Mouse (Mus musculus) liver, embryonic 13.5 days (tissue): ENCODE results near the gene Ercc2. TPM values are rescaled to one million over a fixed set of nuclear protein-coding genes. Genes with fewer than 3 reads are reported as not detected.
A peak's percentile ranks its signal among the peaks of the same experiment; 100 is the strongest.

Experiments used
- ATAC-seq: fragments of 200-750 bp; cut with Nextera tagmentation; 2 replicates; pipeline ENCODE4 v1.8.0; 2017; ENCODE audit warnings: low read depth, mild to moderate bottlenecking, moderate number of reproducible peaks, moderate library complexity
- DNase-seq: peaks from one replicate; pipeline ENCODE4 v3.0.0; 2022
- H3K27ac ChIP-seq: fragments of 300-500 bp; sonication (generic); 2 replicates; pipeline ENCODE4 v1.5.1; 2015; ENCODE audit warnings: moderate library complexity, mild to moderate bottlenecking, inconsistent platforms
- H3K27me3 ChIP-seq: fragments of 300-500 bp; sonication (generic); 2 replicates; pipeline ENCODE4 v1.6.1; 2015; ENCODE audit warnings: mild to moderate bottlenecking, inconsistent platforms
- H3K36me3 ChIP-seq: fragments of 300-500 bp; sonication (generic); 2 replicates; pipeline ENCODE4 v1.6.1; 2015; ENCODE audit warnings: mild to moderate bottlenecking, inconsistent platforms
- H3K4me1 ChIP-seq: fragments of 300-500 bp; sonication (generic); replicated peaks from 2 replicates; pipeline ENCODE4 v1.6.1; 2015; ENCODE audit warnings: inconsistent platforms
- H3K4me2 ChIP-seq: fragments of 300-500 bp; sonication (generic); 2 replicates; pipeline ENCODE4 v1.6.1; 2015; ENCODE audit warnings: inconsistent platforms, mild to moderate bottlenecking, moderate library complexity
- H3K4me3 ChIP-seq: fragments of 300-500 bp; sonication (generic); replicated peaks from 2 replicates; pipeline ENCODE4 v1.5.1; 2015; ENCODE audit warnings: mild to moderate bottlenecking, inconsistent platforms
- H3K9ac ChIP-seq: fragments of 300-500 bp; sonication (generic); 2 replicates; pipeline ENCODE4 v1.6.1; 2015; ENCODE audit warnings: mild to moderate bottlenecking, inconsistent platforms
- H3K9me3 ChIP-seq: fragments of 300-500 bp; sonication (generic); replicated peaks from 2 replicates; pipeline ENCODE4 v1.6.1; 2016; ENCODE audit warnings: inconsistent platforms
- WGBS: fragments of 180-500 bp; shearing (Covaris S2); methylation state at CpG from one replicate; pipeline ENCODE4 v1.1.7; 2015; ENCODE audit not compliant: insufficient replicate concordance; 5-methylcytosine and 5-hydroxymethylcytosine counted together
- polyA plus RNA-seq: library from polyadenylated mRNA; unstranded; fragments of >200 nt; fragmentation: Nextera tagmentation; extraction: Ambion mirVana; gene quantifications from 2 replicates; pipeline ENCODE4 v1.2.1, GENCODE M21; 2015

Ercc2 gene
- polyA plus RNA-seq, 1 experiment from 2014 or later: 8.6 TPM

GRCm38 (mm10) chr7:19344237-19344847 is 37.5 kb upstream of the Ercc2 start, which contains the start of gene Ercc1:
Gene Ercc1 (plus strand): TSS chr7:19344778.
- H3K27me3 ChIP-seq: peaks cover 46% of the 10 kb centered on the region
- ATAC-seq: no peak

GRCm38 (mm10) chr7:19344938-19345471 is 36.8 kb upstream of the Ercc2 start:
- ATAC-seq (peak; percentile 93), DNase-seq (peak; percentile 97)
- H3K4me3 ChIP-seq: peak overlapping the region; percentile 70
- no peaks in the 10 kb centered on the region for H3K9me3 ChIP-seq
- under 1% methylated on average over 31 of the region's 31 CpGs for WGBS
- H3K36me3 ChIP-seq: peaks cover 14% of the 10 kb centered on the region
- peaks cover 39% of the 10 kb centered on the region for H3K27me3 ChIP-seq
- peaks cover 44% of the 10 kb centered on the region for H3K4me1 ChIP-seq
- H3K27ac ChIP-seq: peak overlapping the region; percentile 70; the same call in 1 of the 2 replicates
- peak overlapping the region; percentile 67 for H3K9ac ChIP-seq
- peak overlapping the region; percentile 85 for H3K4me2 ChIP-seq

More at GRCm38 (mm10) chr7:19344237-19344847, 37.5 kb upstream of the Ercc2 start, which contains the start of gene Ercc1:
- no peak for DNase-seq
- peak within 1 kb of the TSS; percentile 67 for H3K9ac ChIP-seq
- H3K36me3 ChIP-seq: peaks cover 9% of the 10 kb centered on the region
- H3K27ac ChIP-seq: peak within 1 kb of the TSS; percentile 70; the same call in 1 of the 2 replicates
- H3K9me3 ChIP-seq: no peaks in the 10 kb centered on the region
- H3K4me2 ChIP-seq: peak within 1 kb of the TSS; percentile 85
- WGBS: 18% methylated on average over 12 of the region's 12 CpGs
- H3K4me1 ChIP-seq: peaks cover 42% of the 10 kb centered on the region
- peak within 1 kb of the TSS; percentile 70 for H3K4me3 ChIP-seq

- no peak for ATAC-seq
- Histone ChIP-seq H3K27ac (no peak overlapping the region), H3K4me3 (no peak overlapping the region)
These were observed 32.5 kb upstream of the Ercc2 start for GRCm38 (mm10) chr7:19349188-19349915.

GRCm38 (mm10) chr7:19350221-19350620 is 31.6 kb upstream of the Ercc2 start:
- Histone ChIP-seq H3K4me1 (peaks cover 16% of the 10 kb centered on the region), H3K27me3 (no peaks in the 10 kb centered on the region), H3K27ac (no peak overlapping the region), H3K4me3 (no peak overlapping the region), H3K9ac (no peak overlapping the region), H3K4me2 (no peak overlapping the region), H3K9me3 (no peaks in the 10 kb centered on the region), H3K36me3 (peaks cover 44% of the 10 kb centered on the region)
- ATAC-seq (no peak), DNase-seq (no peak)
- WGBS: 85% methylated on average over 8 of the region's 8 CpGs

More at GRCm38 (mm10) chr7:19349188-19349915, 32.5 kb upstream of the Ercc2 start:
- Histone ChIP-seq H3K27me3 (no peaks in the 10 kb centered on the region; the same call in 1 of the 2 replicates), H3K9ac (no peak overlapping the region), H3K4me2 (no peak overlapping the region), H3K9me3 (no peaks in the 10 kb centered on the region), H3K36me3 (peaks cover 37% of the 10 kb centered on the region), H3K4me1 (peaks cover 23% of the 10 kb centered on the region)
- DNase-seq: no peak
- WGBS: 67% methylated on average over 13 of the region's 13 CpGs

DNA sequence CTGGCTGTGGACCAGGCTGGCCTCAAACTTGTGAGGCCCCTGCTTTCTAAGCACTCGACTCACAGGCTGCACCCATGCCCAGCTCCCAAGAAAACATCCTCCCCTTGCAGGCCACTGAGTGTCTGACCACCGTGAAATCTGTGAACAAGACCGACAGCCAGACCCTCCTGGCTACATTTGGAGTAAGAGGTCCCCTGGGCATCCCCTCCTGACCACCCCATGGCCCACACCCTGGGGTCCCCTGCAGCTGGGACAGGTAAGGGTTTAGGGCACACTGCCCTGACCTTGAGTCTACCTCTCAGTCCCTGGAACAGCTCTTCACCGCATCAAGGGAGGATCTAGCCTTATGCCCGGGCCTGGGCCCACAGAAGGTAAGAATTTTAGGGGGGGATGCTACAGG is 26.8 kb upstream of the Ercc2 start:
- H3K36me3 ChIP-seq: peaks cover 54% of the 10 kb centered on the region
- no peak overlapping the region for H3K9ac ChIP-seq
- H3K9me3 ChIP-seq: no peaks in the 10 kb centered on the region

DNA sequence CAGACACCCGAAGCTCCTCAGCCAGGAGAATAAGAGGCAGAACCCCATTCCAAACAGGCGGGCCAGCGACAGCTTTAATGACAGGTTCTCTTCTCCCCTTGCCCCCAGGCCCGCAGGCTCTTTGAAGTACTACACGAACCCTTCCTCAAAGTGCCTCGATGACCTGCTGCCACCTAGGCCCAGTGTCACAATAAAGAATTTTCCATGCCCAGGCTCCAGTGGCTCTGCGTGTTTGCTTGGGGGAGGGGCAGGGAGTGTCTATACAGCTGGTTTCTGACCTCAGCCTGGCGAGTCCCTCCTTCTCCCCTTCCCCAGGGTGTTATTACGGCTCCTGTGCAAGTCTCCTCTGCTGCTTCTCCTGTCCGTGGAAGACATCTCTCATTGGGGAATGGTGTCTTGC is 25.5 kb upstream of the Ercc2 start:
- 76% methylated on average over 10 of the region's 10 CpGs for WGBS
- Histone ChIP-seq H3K9ac (no peak overlapping the region), H3K27me3 (no peaks in the 10 kb centered on the region), H3K27ac (no peak overlapping the region), H3K4me1 (peaks cover 47% of the 10 kb centered on the region), H3K4me2 (no peak overlapping the region), H3K9me3 (no peaks in the 10 kb centered on the region), H3K4me3 (no peak overlapping the region), H3K36me3 (peaks cover 45% of the 10 kb centered on the region)
- ATAC-seq: no peak
- DNase-seq: no peak

More for the DNA sequence above, 26.8 kb upstream of the Ercc2 start:
- H3K4me3 ChIP-seq: no peak overlapping the region
- H3K27me3 ChIP-seq: no peaks in the 10 kb centered on the region
- DNase-seq: no peak
- H3K27ac ChIP-seq: no peak overlapping the region
- 84% methylated on average over 5 of the region's 5 CpGs for WGBS
- no peak overlapping the region for H3K4me2 ChIP-seq
- peaks cover 35% of the 10 kb centered on the region for H3K4me1 ChIP-seq
- no peak for ATAC-seq

- no peak overlapping the region; the same call in 1 of the 2 replicates for H3K27ac ChIP-seq
- no peaks in the 10 kb centered on the region for H3K9me3 ChIP-seq
- peak overlapping the region; percentile 73 for H3K4me3 ChIP-seq
- WGBS: 83% methylated on average over 25 of the region's 25 CpGs
- no peak for ATAC-seq
- peaks cover 61% of the 10 kb centered on the region for H3K4me1 ChIP-seq
- peak overlapping the region; percentile 78; the same call in 1 of the 2 replicates for H3K9ac ChIP-seq
- no peaks in the 10 kb centered on the region for H3K27me3 ChIP-seq
- no peak for DNase-seq
- peak overlapping the region; percentile 100 for H3K4me2 ChIP-seq
- H3K36me3 ChIP-seq: peaks cover 40% of the 10 kb centered on the region
These were observed 24.1 kb upstream of the Ercc2 start for GRCm38 (mm10) chr7:19357381-19358375.

DNA sequence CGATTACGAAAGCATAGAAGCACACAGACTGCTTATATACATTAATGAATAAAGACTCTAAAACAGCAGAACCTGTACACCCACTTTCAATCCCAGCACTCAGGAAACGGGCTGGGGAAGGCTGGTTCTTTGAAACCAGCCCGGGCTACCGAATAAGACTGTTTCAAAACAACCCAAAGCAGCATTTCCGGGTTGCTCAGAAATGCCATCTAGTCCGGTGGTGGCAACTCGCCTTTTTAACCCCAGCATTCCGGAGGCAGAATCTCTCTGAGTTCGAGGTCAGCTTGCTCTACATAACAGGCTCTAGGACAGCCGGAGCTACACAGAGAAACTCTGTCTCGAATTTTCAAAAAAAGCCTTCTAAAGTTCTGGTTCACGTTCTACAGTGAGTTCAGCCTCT is 23.2 kb upstream of the Ercc2 start:
- no peak for ATAC-seq
- 13% methylated on average over 13 of the region's 13 CpGs for whole genome bisulfite sequencing
- H3K4me2 ChIP-seq: peak overlapping the region; percentile 100
- H3K4me3 ChIP-seq: peak overlapping the region; percentile 73
- DNase-seq: no peak
- peaks cover 64% of the 10 kb centered on the region for H3K4me1 ChIP-seq
- peak overlapping the region; percentile 78 for H3K9ac ChIP-seq
- no peaks in the 10 kb centered on the region for H3K27me3 ChIP-seq
- H3K9me3 ChIP-seq: no peaks in the 10 kb centered on the region
- H3K36me3 ChIP-seq: peaks cover 35% of the 10 kb centered on the region
- peak overlapping the region; percentile 39; the same call in 1 of the 2 replicates for H3K27ac ChIP-seq

DNA sequence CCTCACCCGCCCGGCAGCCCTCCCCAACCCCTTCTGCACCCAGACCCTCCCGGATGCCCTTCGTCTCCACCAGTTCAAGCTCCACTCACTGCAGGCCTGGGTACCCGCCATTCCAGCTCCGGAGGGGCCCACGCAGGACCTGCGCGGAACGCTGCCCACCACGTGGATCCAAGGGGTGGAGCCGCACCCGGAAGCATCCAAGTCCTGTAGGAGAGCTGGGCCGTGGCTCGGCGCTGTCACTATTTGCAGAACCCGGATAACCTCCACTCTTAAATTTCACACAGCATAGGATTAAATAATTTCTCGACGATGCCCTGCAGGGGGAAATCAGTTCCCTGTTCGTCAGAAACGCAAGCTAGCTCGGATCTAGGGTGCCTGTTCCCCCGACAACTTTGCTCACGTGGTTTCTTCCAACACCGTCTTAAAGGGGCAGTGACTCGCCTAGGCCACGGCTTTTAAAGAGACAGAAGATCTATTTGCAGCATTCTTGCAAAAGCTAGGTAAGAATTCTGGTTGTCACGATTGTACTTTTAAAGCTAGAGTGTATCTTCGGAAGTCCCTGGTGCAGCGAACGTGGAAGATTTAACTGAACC is 22.4 kb upstream of the Ercc2 start, which contains the start of the genes Cd3eap and Ppp1r13l:
TSS of gene Cd3eap (minus strand) at position 185 of the 593 bp plus-strand sequence.
TSS of gene Ppp1r13l (plus strand) at position 451 of the 593 bp plus-strand sequence.
- peak within 1 kb of the TSS; percentile 100 for H3K4me2 ChIP-seq
- ATAC-seq (peak; percentile 59), DNase-seq (peak; percentile 79)
- under 1% methylated on average over 31 of the region's 31 CpGs for WGBS
- peak within 1 kb of the TSS; percentile 78 for H3K9ac ChIP-seq
- peaks cover 70% of the 10 kb centered on the region for H3K4me1 ChIP-seq
- peak within 1 kb of the TSS; percentile 79 for H3K27ac ChIP-seq
- no peaks in the 10 kb centered on the region for H3K9me3 ChIP-seq
- peaks cover 30% of the 10 kb centered on the region for H3K36me3 ChIP-seq
- peak within 1 kb of the TSS; percentile 73 for H3K4me3 ChIP-seq
- no peaks in the 10 kb centered on the region for H3K27me3 ChIP-seq
